Mouse (Mus musculus) gonadal fat pad, adult 2 months (tissue): ENCODE data around the gene Ifit1bl1. TPM values are rescaled to one million over a fixed set of nuclear protein-coding genes. Genes with fewer than 3 reads are reported as not detected.
"Not testable (repeated sequence)": the region's sequence is repeated elsewhere in the genome, so short reads cannot be mapped to it uniquely, and the experiment has no call there.

ENCODE experiments used
- DNase-seq: peaks from one replicate; pipeline ENCODE4 v3.0.0-alpha.2; 2012; ENCODE audit warnings: low read depth
- polyA plus RNA-seq: library from polyadenylated mRNA; depleted of rRNA; stranded (reverse); fragments of >200 nt; gene quantifications from 2 replicates; pipeline ENCODE4 v1.2.3, GENCODE M21; 2012

The Ifit1bl1 gene
- polyA plus RNA-seq, 1 experiment: 0.12 TPM

GRCm38 (mm10) chr19:34588959-34589358 lies 12.8 kb downstream of the Ifit1bl1 start:
- no peak for DNase-seq

- not testable (repeated sequence) for DNase-seq
These were observed 13.7 kb downstream of the Ifit1bl1 start for GRCm38 (mm10) chr19:34587898-34588692.

- not testable (repeated sequence) for DNase-seq
These were observed 15.9 kb downstream of the Ifit1bl1 start for GRCm38 (mm10) chr19:34585740-34586458.

- DNase-seq: not testable (repeated sequence)
These were observed 18.5 kb downstream of the Ifit1bl1 start, which contains the start of gene Ifit3 for GRCm38 (mm10) chr19:34583126-34583766. Gene Ifit3, plus strand, starts transcription at chr19:34583531.

GRCm38 (mm10) chr19:34582696-34583095 lies 19.1 kb downstream of the Ifit1bl1 start:
- DNase-seq: not testable (repeated sequence)

GRCm38 (mm10) chr19:34577121-34577520 lies 24.6 kb downstream of the Ifit1bl1 start:
- no peak for DNase-seq

GRCm38 (mm10) chr19:34573650-34574049 lies 28.1 kb downstream of the Ifit1bl1 start:
- DNase-seq: no peak

GRCm38 (mm10) chr19:34571080-34571479 lies 30.7 kb downstream of the Ifit1bl1 start:
- no peak for DNase-seq

GRCm38 (mm10) chr19:34569896-34570476 lies 31.8 kb downstream of the Ifit1bl1 start:
- no peak for DNase-seq

GRCm38 (mm10) chr19:34568988-34569895 lies 32.5 kb downstream of the Ifit1bl1 start:
- DNase-seq: no peak

GRCm38 (mm10) chr19:34566178-34566784 lies 35.5 kb downstream of the Ifit1bl1 start:
- DNase-seq: no peak

- DNase-seq: no peak
These were observed 39.2 kb downstream of the Ifit1bl1 start for GRCm38 (mm10) chr19:34562556-34562955.

- no peak for DNase-seq
These were observed 45.1 kb downstream of the Ifit1bl1 start for GRCm38 (mm10) chr19:34556621-34557020.

- DNase-seq: no peak
These were observed 47.7 kb downstream of the Ifit1bl1 start for GRCm38 (mm10) chr19:34554061-34554460.

- DNase-seq: no peak
These were observed 48.2 kb downstream of the Ifit1bl1 start for GRCm38 (mm10) chr19:34553522-34553921.

GRCm38 (mm10) chr19:34553021-34553420 lies 48.7 kb downstream of the Ifit1bl1 start:
- no peak for DNase-seq

GRCm38 (mm10) chr19:34551981-34552380 lies 49.8 kb downstream of the Ifit1bl1 start:
- no peak for DNase-seq

GRCm38 (mm10) chr19:34550534-34551223 lies 51.1 kb downstream of the Ifit1bl1 start, which contains the start of gene Ifit2:
Gene Ifit2, plus strand, starts transcription at chr19:34550694.
- DNase-seq: no peak

- DNase-seq: no peak
These were observed 51.6 kb downstream of the Ifit1bl1 start for GRCm38 (mm10) chr19:34550205-34550533.

- no peak for DNase-seq
These were observed 53.8 kb downstream of the Ifit1bl1 start for GRCm38 (mm10) chr19:34547976-34548375.
